In genomic region chr5:120806458-120806857, GRCm38 (mm10) we compare ENCODE assay signal across 10 mouse cellular contexts. TPM values are rescaled to one million over a fixed set of nuclear protein-coding genes. Genes with fewer than 3 reads are reported as not detected.
A peak's percentile ranks its signal among the peaks of the same experiment; 100 is the strongest.
DNase-seq lines count a peak whose midpoint lies in the region; ATAC-seq and TF ChIP-seq lines count a peak whose summit lies in the region.
"Had no signal": no experiment of that assay in that cellular context is flagged by ENCODE, and none has a peak within 500 bp of the region (broad histone marks: within the 10 kb centered on the region; RNA-seq: fewer than 3 reads in every experiment).

No protein-coding gene starts in this region.

- TF ChIP-seq POLR2A in spleen, adult 2 months (IDR thresholded peaks at IDR 0.05; ENCODE audit: low read depth, low read length) = no peak

- H3K36me3 ChIP-seq in midbrain, embryonic 10.5 days = no peaks in the 10 kb centered on the region
- H3K36me3 ChIP-seq in midbrain, embryonic 13.5 days = no peaks in the 10 kb centered on the region
- no peaks in the 10 kb centered on the region for H3K36me3 ChIP-seq in lung, embryonic 14.5 days (ENCODE audit: insufficient read depth)
- H3K36me3 ChIP-seq in spleen, adult 2 months (ENCODE audit: control insufficient read depth, insufficient read depth, low read length) = peaks cover 6% of the 10 kb centered on the region
- H3K36me3 ChIP-seq: stomach, embryonic 15.5 days had no signal

- no peak overlapping the region for H3K4me2 ChIP-seq in midbrain, embryonic 13.5 days (replicated peaks)
- no peak overlapping the region for H3K4me2 ChIP-seq in lung, embryonic 14.5 days
- H3K4me2 ChIP-seq: stomach, embryonic 15.5 days had no signal

- intact Hi-C loops in heart, postnatal 36 days (cut with DNase I) = no loop called here

- 67% methylated on average over 1 of the region's 1 CpGs for WGBS in midbrain, embryonic 10.5 days
- WGBS in midbrain, embryonic 13.5 days = 77% methylated on average over 1 of the region's 1 CpGs
- 86% methylated on average over 1 of the region's 1 CpGs for WGBS in lung, embryonic 14.5 days
- WGBS in spleen, adult 2 months = 100% methylated on average over 1 of the region's 1 CpGs

- no peaks in the 10 kb centered on the region for H3K4me1 ChIP-seq in midbrain, embryonic 10.5 days
- no peaks in the 10 kb centered on the region for H3K4me1 ChIP-seq in midbrain, embryonic 13.5 days (replicated peaks)
- no peaks in the 10 kb centered on the region for H3K4me1 ChIP-seq in lung, embryonic 14.5 days (ENCODE audit: insufficient read depth)
- H3K4me1 ChIP-seq in spleen, adult 2 months (ENCODE audit: control insufficient read depth, insufficient read depth, insufficient read length) = no peaks in the 10 kb centered on the region
- H3K4me1 ChIP-seq: stomach, embryonic 15.5 days had no signal

- H3K9ac ChIP-seq in midbrain, embryonic 13.5 days (replicated peaks) = no peak overlapping the region
- H3K9ac ChIP-seq in lung, embryonic 14.5 days = no peak overlapping the region
- H3K9ac ChIP-seq: stomach, embryonic 15.5 days had no signal

- H3K27ac ChIP-seq in midbrain, embryonic 10.5 days (replicated peaks) = no peak overlapping the region
- H3K27ac ChIP-seq in midbrain, embryonic 13.5 days = no peak overlapping the region
- H3K27ac ChIP-seq in lung, embryonic 14.5 days (ENCODE audit: low read depth) = no peak overlapping the region
- H3K27ac ChIP-seq in spleen, adult 2 months (ENCODE audit: insufficient read depth, low read length) = no peak overlapping the region
- H3K27ac ChIP-seq: stomach, embryonic 15.5 days had no signal

- no peak overlapping the region for H3K4me3 ChIP-seq in midbrain, embryonic 10.5 days
- no peak overlapping the region for H3K4me3 ChIP-seq in midbrain, embryonic 13.5 days (replicated peaks)
- H3K4me3 ChIP-seq in lung, embryonic 14.5 days (ENCODE audit: low read depth, low read length) = no peak overlapping the region
- no peak overlapping the region for H3K4me3 ChIP-seq in spleen, adult 2 months (ENCODE audit: extremely low read depth, insufficient read depth, insufficient read length)
- H3K4me3 ChIP-seq: stomach, embryonic 15.5 days had no signal

- DNase-seq in cerebellum, adult 11 months = peak; percentile 38
- DNase-seq in midbrain, embryonic 10.5 days (ENCODE audit: low spot score) = peak; percentile 56
- DNase-seq in cerebellum, adult 11-12 months = peak; percentile 23
- DNase-seq in heart, postnatal 36 days = peak; percentile 37 to 58
- peak; percentile 63 for DNase-seq in lung, embryonic 14.5 days
- peak; percentile 49 to 56 for DNase-seq in spleen, adult 2 months (ENCODE audit: low read depth in 1 of 2, low spot score in 2 of 2)

- H3K9me3 ChIP-seq in midbrain, embryonic 10.5 days (replicated peaks) = no peaks in the 10 kb centered on the region
- H3K9me3 ChIP-seq in midbrain, embryonic 13.5 days = no peaks in the 10 kb centered on the region
- H3K9me3 ChIP-seq in lung, embryonic 14.5 days (ENCODE audit: low read depth, low read length) = no peaks in the 10 kb centered on the region
- H3K9me3 ChIP-seq: stomach, embryonic 15.5 days had no signal

- peak; percentile 64 for TF ChIP-seq CTCF in lung, embryonic 14.5 days (IDR thresholded peaks at IDR 0.05; ENCODE audit: low read depth)
- TF ChIP-seq CTCF in spleen, adult 2 months (IDR thresholded peaks at IDR 0.05; ENCODE audit: extremely low read depth, insufficient read depth, insufficient read length, insufficient replicate concordance) = peak; percentile 50; the same call in 1 of the 2 replicates

- no peak for ATAC-seq in cerebellum, adult (ENCODE audit: insufficient number of reproducible peaks, low FRiP score, low TSS enrichment)
- ATAC-seq in midbrain, embryonic 13.5 days = no peak
- no peak for ATAC-seq in lung, embryonic 14.5 days (ENCODE audit: insufficient read depth)

- no peaks in the 10 kb centered on the region for H3K27me3 ChIP-seq in midbrain, embryonic 10.5 days (ENCODE audit: low read depth, poor library complexity, severe bottlenecking)
- H3K27me3 ChIP-seq in midbrain, embryonic 13.5 days = no peaks in the 10 kb centered on the region
- H3K27me3 ChIP-seq in lung, embryonic 14.5 days (ENCODE audit: insufficient read depth, low read length) = no peaks in the 10 kb centered on the region
- H3K27me3 ChIP-seq in spleen, adult 2 months (ENCODE audit: control insufficient read depth, insufficient read depth, low read length) = no peaks in the 10 kb centered on the region
- H3K27me3 ChIP-seq: stomach, embryonic 15.5 days had no signal

RNA-seq across cellular contexts. Expression of gene Oas1c, which starts 5.9 kb away (rescaled TPM):
- 0.16 and 0.26 TPM in 2 replicates for polyA plus RNA-seq in midbrain, embryonic 10.5 days (2016; fragmentation: Nextera tagmentation; extraction: Ambion mirVana)
- 0.20 and 0.31 TPM in 2 replicates for polyA plus RNA-seq in midbrain, embryonic 13.5 days (2015; fragmentation: Nextera tagmentation; extraction: Ambion mirVana)
- total RNA-seq in heart, postnatal 36 days (2021) = under 1 TPM; 0.62 to 0.89 TPM
- 0.32 and 0.68 TPM in 2 replicates for polyA plus RNA-seq in lung, embryonic 14.5 days (2014; fragmentation: Nextera tagmentation; extraction: Ambion mirVana)
- 5.4 and 6.2 TPM in 2 replicates for polyA plus RNA-seq in spleen, adult 2 months (2012; rRNA removed)

RNA-seq across cellular contexts. Expression of gene Oas1e, which starts 11.1 kb away (rescaled TPM):
- 0.11 TPM in 1 of 2 replicates, not detected in the other for polyA plus RNA-seq in midbrain, embryonic 10.5 days (2016; fragmentation: Nextera tagmentation; extraction: Ambion mirVana)
- 0.19 and 0.27 TPM in 2 replicates for polyA plus RNA-seq in midbrain, embryonic 13.5 days (2015; fragmentation: Nextera tagmentation; extraction: Ambion mirVana)
- total RNA-seq in heart, postnatal 36 days (2021) = not detected
- polyA plus RNA-seq in lung, embryonic 14.5 days (2014; fragmentation: Nextera tagmentation; extraction: Ambion mirVana) = not detected in 2 replicates
- polyA plus RNA-seq in spleen, adult 2 months (2012; rRNA removed) = 0.08 and 0.20 TPM in 2 replicates
- total RNA-seq: layer of hippocampus, postnatal 25 days had no signal
- polyA plus RNA-seq: stomach, embryonic 15.5 days had no signal

RNA-seq across cellular contexts. Expression of gene Oas3, which starts 29.0 kb away (rescaled TPM):
- polyA plus RNA-seq in midbrain, embryonic 10.5 days (2016; fragmentation: Nextera tagmentation; extraction: Ambion mirVana) = 0.02 and 0.10 TPM in 2 replicates
- 0.16 and 0.45 TPM in 2 replicates for polyA plus RNA-seq in midbrain, embryonic 13.5 days (2015; fragmentation: Nextera tagmentation; extraction: Ambion mirVana)
- under 1 TPM in 1 of 2 experiments, not detected in 1; 0.51 TPM for total RNA-seq in heart, postnatal 36 days (2021)
- polyA plus RNA-seq in lung, embryonic 14.5 days (2014; fragmentation: Nextera tagmentation; extraction: Ambion mirVana) = 0.05 and 0.07 TPM in 2 replicates
- polyA plus RNA-seq in spleen, adult 2 months (2012; rRNA removed) = 15.2 and 16.3 TPM in 2 replicates
- total RNA-seq: layer of hippocampus, postnatal 25 days had no signal

RNA-seq across cellular contexts. Expression of gene Oas1f, which starts 40.7 kb away (rescaled TPM):
- polyA plus RNA-seq in midbrain, embryonic 10.5 days (2016; fragmentation: Nextera tagmentation; extraction: Ambion mirVana) = not detected in 2 replicates
- not detected in 2 replicates for polyA plus RNA-seq in midbrain, embryonic 13.5 days (2015; fragmentation: Nextera tagmentation; extraction: Ambion mirVana)
- not detected for total RNA-seq in heart, postnatal 36 days (2021)
- polyA plus RNA-seq in lung, embryonic 14.5 days (2014; fragmentation: Nextera tagmentation; extraction: Ambion mirVana) = not detected in 2 replicates
- polyA plus RNA-seq in spleen, adult 2 months (2012; rRNA removed) = not detected in 2 replicates
- total RNA-seq: layer of hippocampus, postnatal 25 days had no signal
- polyA plus RNA-seq: stomach, embryonic 15.5 days had no signal

RNA-seq across cellular contexts. Expression of gene Oas1h, which starts 54.8 kb away (rescaled TPM):
- polyA plus RNA-seq in midbrain, embryonic 10.5 days (2016; fragmentation: Nextera tagmentation; extraction: Ambion mirVana) = not detected in 2 replicates
- polyA plus RNA-seq in midbrain, embryonic 13.5 days (2015; fragmentation: Nextera tagmentation; extraction: Ambion mirVana) = not detected in 2 replicates
- not detected for total RNA-seq in heart, postnatal 36 days (2021)
- not detected in 2 replicates for polyA plus RNA-seq in lung, embryonic 14.5 days (2014; fragmentation: Nextera tagmentation; extraction: Ambion mirVana)
- polyA plus RNA-seq in spleen, adult 2 months (2012; rRNA removed) = not detected in 2 replicates
- total RNA-seq: layer of hippocampus, postnatal 25 days had no signal
- polyA plus RNA-seq: stomach, embryonic 15.5 days had no signal

Comparison
In these comparisons a context has a peak if more than half of its experiments do, and no peak if none do; other contexts are left out.
1. RNA of gene Oas3, which starts 29.0 kb away (polyA plus RNA-seq): 15.2 to 16.3 TPM in spleen, adult 2 months; 0.16 to 0.45 TPM in midbrain, embryonic 13.5 days, 0.05 to 0.07 TPM in lung, embryonic 14.5 days and 0.02 to 0.10 TPM in midbrain, embryonic 10.5 days; every median in the first group is over 10 times any median in the second.
2. Peak in every context shown above with its lines, with median percentiles within 50 percentile points of each other: DNase-seq.